Mouse (Mus musculus) ES-E14 (cell line): ENCODE measurements around the gene Slc4a11. TPM values are rescaled to one million over a fixed set of nuclear protein-coding genes. Genes with fewer than 3 reads are reported as not detected.
A peak's percentile ranks its signal among the peaks of the same experiment; 100 is the strongest.

Experiments used
- DNase-seq: peaks from one replicate; pipeline ENCODE4 v3.0.0-alpha.2; 2013; ENCODE audit warnings: low read depth, low spot score
- H3K27ac ChIP-seq: 2 replicates; pipeline ENCODE4 v1.5.1; 2012; ENCODE audit warnings: low read depth, mild to moderate bottlenecking, low read length, moderate library complexity, mixed read lengths; ENCODE audit not compliant: poor library complexity, insufficient read depth, severe bottlenecking
- H3K36me3 ChIP-seq: 2 replicates; pipeline ENCODE4 v1.6.1; 2012; ENCODE audit warnings: mild to moderate bottlenecking, low read length, moderate library complexity, mixed read lengths; ENCODE audit not compliant: control insufficient read depth, poor library complexity, insufficient read depth, severe bottlenecking
- H3K4me1 ChIP-seq, 2 experiments: fragments of 150-350 bp in 1 of 2; sonication (generic) in 1 of 2; 2 replicates each; pipeline ENCODE4 v1.6.1; 2012; ENCODE audit warnings: low read length in 2 of 2, mild to moderate bottlenecking in 1 of 2, mixed read lengths in 1 of 2; ENCODE audit not compliant: control insufficient read depth in 2 of 2, insufficient read depth in 2 of 2, poor library complexity in 1 of 2
- H3K4me3 ChIP-seq, 2 experiments: fragments of 150-350 bp in 1 of 2; sonication (generic) in 1 of 2; 2 replicates each; pipeline ENCODE4 v1.5.1; 2012; ENCODE audit warnings: low read length in 2 of 2, low read depth in 1 of 2, mild to moderate bottlenecking in 1 of 2, mixed read lengths in 1 of 2; ENCODE audit not compliant: insufficient read depth in 1 of 2, poor library complexity in 1 of 2, severe bottlenecking in 1 of 2
- H3K9ac ChIP-seq: 2 replicates; pipeline ENCODE4 v1.6.1; 2012; ENCODE audit warnings: low read depth, mild to moderate bottlenecking, low read length, mixed read lengths; ENCODE audit not compliant: poor library complexity, insufficient read depth, severe bottlenecking
- H3K9me3 ChIP-seq: fragments of 150-350 bp; sonication (generic); 2 replicates; pipeline ENCODE4 v1.6.1; 2012; ENCODE audit warnings: low read depth, mild to moderate bottlenecking, low read length; ENCODE audit not compliant: control insufficient read depth, insufficient read depth
- CHD2 ChIP-seq: IDR thresholded peaks from 2 replicates; pipeline ENCODE4 v1.6.1; 2014; ENCODE audit warnings: mild to moderate bottlenecking, low read depth, low read length, inconsistent platforms
- HCFC1 ChIP-seq: IDR thresholded peaks from 2 replicates; pipeline ENCODE4 v1.6.1; 2012; ENCODE audit warnings: low read length, inconsistent platforms, borderline replicate concordance; ENCODE audit not compliant: insufficient read depth
- MAFK ChIP-seq: IDR thresholded peaks from 2 replicates; pipeline ENCODE4 v1.6.1; 2014; ENCODE audit warnings: mild to moderate bottlenecking, low read depth, low read length, inconsistent platforms; ENCODE audit not compliant: insufficient read depth
- ZC3H11A ChIP-seq: IDR thresholded peaks from 2 replicates; pipeline ENCODE4 v1.6.1; 2012; ENCODE audit warnings: low read depth, mild to moderate bottlenecking, inconsistent platforms, low read length, borderline replicate concordance
- ZNF384 ChIP-seq: IDR thresholded peaks from 2 replicates; pipeline ENCODE4 v1.6.1; 2012; ENCODE audit warnings: low read depth, low read length, inconsistent platforms
- in situ Hi-C, 2 experiments: fragments of 600-800 bp; cut with MboI; formaldehyde crosslinking; loops; one replicate each; pipeline ENCODE4 v1.15.1; 2025; ENCODE audit warnings: low sequenced_read_pairs in 2 of 2, inconsistent platforms in 1 of 2; ENCODE audit not compliant: unreplicated experiment in 2 of 2
- total RNA-seq: library from RNA; depleted of rRNA; stranded (reverse); fragments of 300-350 nt; gene quantifications from 2 replicates; pipeline ENCODE4 v1.2.3, GENCODE M21; 2012

The Slc4a11 gene
- total RNA-seq, 1 experiment: 13.0 TPM

- no peak for DNase-seq
- Histone ChIP-seq H3K4me1 (peaks cover 0 to 10% of the 10 kb centered on the region in 2 experiments; a peak in 2 of 4 replicates), H3K27ac (no peak overlapping the region), H3K4me3 (no peak overlapping the region), H3K36me3 (no peaks in the 10 kb centered on the region), H3K9me3 (no peaks in the 10 kb centered on the region), H3K9ac (no peak overlapping the region)
- TF ChIP-seq MAFK: no peak
- no peak for TF ChIP-seq ZNF384
- TF ChIP-seq CHD2: no peak
- no peak for TF ChIP-seq ZC3H11A
- TF ChIP-seq HCFC1: no peak
- in situ Hi-C loops: no loop called here
Observed at GRCm38 (mm10) chr2:130641351-130642025, 55.8 kb downstream of the Slc4a11 start.

- Histone ChIP-seq H3K4me3 (no peak overlapping the region), H3K9ac (no peak overlapping the region), H3K4me1 (peaks cover 2 to 20% of the 10 kb centered on the region in 2 experiments; a peak in 2 of 4 replicates), H3K9me3 (no peaks in the 10 kb centered on the region), H3K36me3 (no peaks in the 10 kb centered on the region), H3K27ac (no peak overlapping the region)
- in situ Hi-C loops: no loop called here
- TF ChIP-seq CHD2: peak; percentile 37; the same call in 1 of the 2 replicates
- TF ChIP-seq HCFC1: no peak
- DNase-seq: no peak
Observed at GRCm38 (mm10) chr2:130639276-130639675, 58.0 kb downstream of the Slc4a11 start.

- Histone ChIP-seq H3K9me3 (no peaks in the 10 kb centered on the region), H3K27ac (no peak overlapping the region), H3K9ac (peak overlapping the region; percentile 1; the same call in 1 of the 2 replicates), H3K4me1 (peaks cover 4 to 27% of the 10 kb centered on the region in 2 experiments; a peak in 2 of 4 replicates), H3K36me3 (no peaks in the 10 kb centered on the region), H3K4me3 (peak overlapping the region; percentile 9 to 47)
- TF ChIP-seq MAFK (no peak), HCFC1 (no peak), ZNF384 (no peak), ZC3H11A (no peak), CHD2 (no peak)
- DNase-seq: no peak
- in situ Hi-C loops: no loop called here
Observed at GRCm38 (mm10) chr2:130638101-130638611, 59.2 kb downstream of the Slc4a11 start.

- peaks cover 4 to 30% of the 10 kb centered on the region in 2 experiments; a peak in 1 of 4 replicates for H3K4me1 ChIP-seq
- H3K4me3 ChIP-seq: peak overlapping the region; percentile 49 to 57
- H3K36me3 ChIP-seq: no peaks in the 10 kb centered on the region
- in situ Hi-C loops: no loop called here
- TF ChIP-seq CHD2 (no peak), ZC3H11A (no peak), ZNF384 (no peak), MAFK (no peak)
- no peak overlapping the region for H3K27ac ChIP-seq
- no peaks in the 10 kb centered on the region for H3K9me3 ChIP-seq
- no peak for DNase-seq
- 0 out of 2 replicates have a peak overlapping the region, but pooled peaks have one; percentile 16 for H3K9ac ChIP-seq
Observed at GRCm38 (mm10) chr2:130635847-130636246, 61.5 kb downstream of the Slc4a11 start.
